ENCODE assay signal across 19 mouse cellular contexts in the genomic region with DNA sequence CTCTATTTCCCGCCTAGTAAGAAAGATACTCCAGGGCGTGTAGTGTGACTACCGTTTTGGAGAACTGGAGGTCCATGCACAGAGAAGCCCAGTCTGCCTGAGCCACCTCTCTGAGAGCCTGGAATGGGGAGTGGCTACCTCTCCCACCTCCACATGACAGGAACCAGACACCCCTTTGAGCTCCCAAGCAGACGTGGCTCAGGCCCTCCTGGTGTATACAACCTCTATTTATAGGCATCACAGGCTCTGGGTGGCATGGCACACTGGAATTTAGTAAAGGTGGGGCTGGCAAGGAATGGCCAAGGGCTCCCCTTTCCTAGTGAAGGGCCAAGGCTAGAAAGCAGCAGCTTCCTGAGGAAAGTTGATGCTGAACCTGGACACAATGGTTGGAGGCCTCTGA. TPM values are rescaled to one million over a fixed set of nuclear protein-coding genes. Genes with fewer than 3 reads are reported as not detected.
A peak's percentile ranks its signal among the peaks of the same experiment; 100 is the strongest.
DNase-seq lines count a peak whose midpoint lies in the region; ATAC-seq and TF ChIP-seq lines count a peak whose summit lies in the region.
"Had no signal": no experiment of that assay in that cellular context is flagged by ENCODE, and none has a peak within 500 bp of the region (broad histone marks: within the 10 kb centered on the region; RNA-seq: fewer than 3 reads in every experiment).

No protein-coding gene starts in this region.

- TF ChIP-seq CTCF in heart, adult 2 months (IDR thresholded peaks at IDR 0.05) = no peak
- TF ChIP-seq CTCF in lung, embryonic 14.5 days (IDR thresholded peaks at IDR 0.05; ENCODE audit: low read depth) = no peak
- no peak for TF ChIP-seq CTCF in lung, adult 2 months (IDR thresholded peaks at IDR 0.05; ENCODE audit: insufficient read depth, low read length)
- no peak for TF ChIP-seq CTCF in layer of hippocampus, adult 2 months (conservative IDR thresholded peaks at IDR 0.05)

- DNase-seq in heart, embryonic 10.5 days (ENCODE audit: low spot score) = no peak
- DNase-seq in heart, adult 2 months = no peak
- no peak for DNase-seq in lung, embryonic 14.5 days
- DNase-seq in lung, adult 2 months = no peak
- DNase-seq in spleen, postnatal 14 days (ENCODE audit: low spot score in 2 of 2) = no peak
- DNase-seq in layer of hippocampus, adult 2 months (ENCODE audit: low spot score in 2 of 2) = no peak
- DNase-seq: adrenal gland, postnatal 10 days; B cell, adult 2 months; cerebellum, adult 11 months; cerebellum, postnatal 36 days; kidney, adult 8-10 months; kidney, postnatal 36 days; liver, embryonic 13.5 days; retina, postnatal 1 day had no signal

- no peak for TF ChIP-seq EP300 in heart, adult 2 months (IDR thresholded peaks at IDR 0.05; ENCODE audit: insufficient read depth, low read depth, low read length)

- 49% methylated on average over 4 of the region's 4 CpGs for WGBS in heart, embryonic 10.5 days
- 61% methylated on average over 4 of the region's 4 CpGs for WGBS in heart, adult 2 months
- WGBS in lung, embryonic 14.5 days = 58% methylated on average over 4 of the region's 4 CpGs
- WGBS in lung, adult 2 months = 67% methylated on average over 4 of the region's 4 CpGs
- 54% methylated on average over 4 of the region's 4 CpGs for WGBS in limb, embryonic 13.5 days
- 69% methylated on average over 4 of the region's 4 CpGs for WGBS in kidney, embryonic 14.5 days

- intact Hi-C loops in heart, adult 2 months (cut with DNase I) = no loop called here

- no peaks in the 10 kb centered on the region for H3K9me3 ChIP-seq in heart, embryonic 10.5 days
- no peaks in the 10 kb centered on the region for H3K9me3 ChIP-seq in lung, embryonic 14.5 days (ENCODE audit: low read depth, low read length)
- H3K9me3 ChIP-seq in limb, embryonic 13.5 days = no peaks in the 10 kb centered on the region
- H3K9me3 ChIP-seq in kidney, embryonic 14.5 days (ENCODE audit: control insufficient read depth, low read length) = no peaks in the 10 kb centered on the region
- H3K9me3 ChIP-seq: hindbrain, embryonic 15.5 days; liver, embryonic 13.5 days; midbrain, embryonic 13.5 days had no signal

- H3K27ac ChIP-seq in heart, embryonic 10.5 days = peak overlapping the region; percentile 86
- H3K27ac ChIP-seq in heart, adult 2 months = no peak overlapping the region
- H3K27ac ChIP-seq in lung, embryonic 14.5 days (ENCODE audit: low read depth) = peak overlapping the region; percentile 3; the same call in 1 of the 2 replicates
- H3K27ac ChIP-seq in limb, embryonic 13.5 days = peak overlapping the region; percentile 17; the same call in 1 of the 2 replicates
- H3K27ac ChIP-seq in kidney, embryonic 14.5 days (ENCODE audit: low read depth, low read length) = no peak overlapping the region
- H3K27ac ChIP-seq in layer of hippocampus, adult 2 months = no peak overlapping the region; the same call in 1 of the 2 replicates
- H3K27ac ChIP-seq: hindbrain, embryonic 15.5 days; liver, embryonic 13.5 days; midbrain, embryonic 13.5 days had no signal

- no peak overlapping the region for H3K9ac ChIP-seq in heart, adult 2 months (ENCODE audit: low read depth, low read length)
- H3K9ac ChIP-seq in lung, embryonic 14.5 days = no peak overlapping the region
- no peak overlapping the region for H3K9ac ChIP-seq in limb, embryonic 13.5 days
- H3K9ac ChIP-seq in kidney, embryonic 14.5 days (ENCODE audit: low read depth, low read length) = no peak overlapping the region
- H3K9ac ChIP-seq: hindbrain, embryonic 15.5 days; liver, embryonic 13.5 days; midbrain, embryonic 13.5 days had no signal

- H3K27me3 ChIP-seq in heart, embryonic 10.5 days (ENCODE audit: insufficient read depth, poor library complexity, severe bottlenecking) = no peaks in the 10 kb centered on the region
- no peaks in the 10 kb centered on the region for H3K27me3 ChIP-seq in heart, adult 2 months (ENCODE audit: control insufficient read depth, insufficient read depth, low read length)
- no peaks in the 10 kb centered on the region for H3K27me3 ChIP-seq in lung, embryonic 14.5 days (ENCODE audit: insufficient read depth, low read length)
- no peaks in the 10 kb centered on the region for H3K27me3 ChIP-seq in limb, embryonic 13.5 days
- H3K27me3 ChIP-seq in kidney, embryonic 14.5 days (ENCODE audit: control insufficient read depth, insufficient read depth, low read length) = no peaks in the 10 kb centered on the region
- H3K27me3 ChIP-seq: hindbrain, embryonic 15.5 days; liver, embryonic 13.5 days; midbrain, embryonic 13.5 days had no signal

- TF ChIP-seq POLR2A in heart, adult 2 months (IDR thresholded peaks at IDR 0.05; ENCODE audit: insufficient read depth, low read depth, low read length) = no peak
- no peak for TF ChIP-seq POLR2A in lung, adult 2 months (IDR thresholded peaks at IDR 0.05; ENCODE audit: borderline replicate concordance, extremely low read depth, low read depth, low read length)

- no peak overlapping the region for H3K4me2 ChIP-seq in lung, embryonic 14.5 days
- H3K4me2 ChIP-seq in limb, embryonic 13.5 days (replicated peaks) = no peak overlapping the region
- no peak overlapping the region for H3K4me2 ChIP-seq in kidney, embryonic 14.5 days (replicated peaks; ENCODE audit: low read depth, low read length)
- H3K4me2 ChIP-seq: hindbrain, embryonic 15.5 days; liver, embryonic 13.5 days; midbrain, embryonic 13.5 days had no signal

- peaks cover 19% of the 10 kb centered on the region for H3K36me3 ChIP-seq in heart, embryonic 10.5 days
- H3K36me3 ChIP-seq in heart, adult 2 months (ENCODE audit: control insufficient read depth, insufficient read depth, low read length) = no peaks in the 10 kb centered on the region; the same call in 1 of the 2 replicates
- peaks cover 24% of the 10 kb centered on the region for H3K36me3 ChIP-seq in lung, embryonic 14.5 days (ENCODE audit: insufficient read depth)
- peaks cover 28% of the 10 kb centered on the region for H3K36me3 ChIP-seq in limb, embryonic 13.5 days
- peaks cover 6% of the 10 kb centered on the region; the same call in 1 of the 2 replicates for H3K36me3 ChIP-seq in kidney, embryonic 14.5 days (ENCODE audit: control insufficient read depth, insufficient read depth, low read length)
- H3K36me3 ChIP-seq: hindbrain, embryonic 15.5 days; midbrain, embryonic 13.5 days had no signal

- peaks cover 90% of the 10 kb centered on the region for H3K4me1 ChIP-seq in heart, embryonic 10.5 days
- peaks cover 18% of the 10 kb centered on the region for H3K4me1 ChIP-seq in heart, adult 2 months (ENCODE audit: control insufficient read depth, insufficient read depth, low read length)
- peaks cover 34% of the 10 kb centered on the region for H3K4me1 ChIP-seq in lung, embryonic 14.5 days (ENCODE audit: insufficient read depth)
- H3K4me1 ChIP-seq in lung, adult 2 months (ENCODE audit: control insufficient read depth, insufficient read depth, low read length) = peaks cover 18% of the 10 kb centered on the region
- peaks cover 82% of the 10 kb centered on the region for H3K4me1 ChIP-seq in limb, embryonic 13.5 days
- H3K4me1 ChIP-seq in kidney, embryonic 14.5 days (ENCODE audit: control insufficient read depth, insufficient read depth, low read length) = peaks cover 25% of the 10 kb centered on the region

- peak overlapping the region; percentile 25; the same call in 1 of the 2 replicates for H3K4me3 ChIP-seq in heart, embryonic 10.5 days
- no peak overlapping the region for H3K4me3 ChIP-seq in heart, adult 2 months
- no peak overlapping the region for H3K4me3 ChIP-seq in lung, embryonic 14.5 days (ENCODE audit: low read depth, low read length)
- H3K4me3 ChIP-seq in lung, adult 2 months (replicated peaks; ENCODE audit: extremely low read depth, low read depth, low read length) = no peak overlapping the region
- H3K4me3 ChIP-seq in limb, embryonic 13.5 days = no peak overlapping the region
- H3K4me3 ChIP-seq in kidney, embryonic 14.5 days (ENCODE audit: low read length) = no peak overlapping the region
- H3K4me3 ChIP-seq in layer of hippocampus, adult 2 months = no peak overlapping the region
- H3K4me3 ChIP-seq: hindbrain, embryonic 15.5 days; liver, embryonic 13.5 days; midbrain, embryonic 13.5 days had no signal

- no peak for ATAC-seq in lung, embryonic 14.5 days (ENCODE audit: insufficient read depth)
- ATAC-seq in limb, embryonic 13.5 days (ENCODE audit: low FRiP score, low read depth) = no peak
- ATAC-seq in kidney, embryonic 14.5 days (ENCODE audit: low FRiP score, low TSS enrichment) = no peak
- ATAC-seq: lung, postnatal 0 days; midbrain, embryonic 13.5 days had no signal

- peaks cover 3% of the 10 kb centered on the region; the same call in 1 of the 2 replicates for H3K79me2 ChIP-seq in heart, adult 2 months (replicated peaks; ENCODE audit: control insufficient read depth, insufficient read depth, low read length)

RNA-seq across cellular contexts. Expression of gene Zcchc24, which starts 10.9 kb away (rescaled TPM):
- polyA plus RNA-seq in heart, embryonic 10.5 days (2016; fragmentation: Nextera tagmentation; extraction: Ambion mirVana) = 15.2 and 16.9 TPM in 2 replicates
- total RNA-seq in heart, adult 2 months (2021) = 10 to 100 TPM; 33.5 TPM
- polyA plus RNA-seq in heart, adult 2 months (2012; rRNA removed) = 27.3 and 39.4 TPM in 2 replicates
- 29.6 and 29.8 TPM in 2 replicates for polyA plus RNA-seq in lung, embryonic 14.5 days (2014; fragmentation: Nextera tagmentation; extraction: Ambion mirVana)
- polyA plus RNA-seq in lung, adult 2 months (2012; rRNA removed) = 41.7 and 44.9 TPM in 2 replicates
- polyA plus RNA-seq in limb, embryonic 13.5 days (2015; fragmentation: Nextera tagmentation; extraction: Ambion mirVana) = 34.7 and 37.6 TPM in 2 replicates
- polyA plus RNA-seq in kidney, embryonic 14.5 days (2014; fragmentation: Nextera tagmentation; extraction: Ambion mirVana) = 17.0 and 24.0 TPM in 2 replicates
- total RNA-seq in layer of hippocampus, adult 2 months (2021) = 10 to 100 TPM; 56.4 to 58.5 TPM

Comparison
In these comparisons a context has a peak if more than half of its experiments do, and no peak if none do; other contexts are left out.
1. H3K27ac ChIP-seq: peak in heart, embryonic 10.5 days (single experiment), lung, embryonic 14.5 days (single experiment) and limb, embryonic 13.5 days (single experiment); none in heart, adult 2 months (single experiment), kidney, embryonic 14.5 days (single experiment) and layer of hippocampus, adult 2 months (single experiment).